Mouse (Mus musculus): ENCODE data around the gene Pex1.

- TF ChIP-seq CTCF (IDR thresholded peaks at IDR 0.05) (no peak), EP300 (IDR thresholded peaks at IDR 0.05) (no peak)
Measured at GRCm38 (mm10) chr5:3579066-3579465, 16.8 kb upstream of the Pex1 start.
